ENCODE assay signal across 22 mouse cellular contexts in genomic region chr14:79955678-79956077, GRCm38 (mm10). TPM values are rescaled to one million over a fixed set of nuclear protein-coding genes. Genes with fewer than 3 reads are reported as not detected.
DNase-seq lines count a peak whose midpoint lies in the region; ATAC-seq and TF ChIP-seq lines count a peak whose summit lies in the region.
"Had no signal": no experiment of that assay in that cellular context is flagged by ENCODE, and none has a peak within 500 bp of the region (broad histone marks: within the 10 kb centered on the region; RNA-seq: fewer than 3 reads in every experiment).

No protein-coding gene starts in this region.

- H3K4me2 ChIP-seq in intestine, embryonic 16.5 days (ENCODE audit: low read depth, low read length) = no peak overlapping the region
- H3K4me2 ChIP-seq in intestine, postnatal 0 days (replicated peaks; ENCODE audit: low read depth) = no peak overlapping the region
- H3K4me2 ChIP-seq in kidney, postnatal 0 days (ENCODE audit: low read length) = no peak overlapping the region
- H3K4me2 ChIP-seq in lung, embryonic 14.5 days = no peak overlapping the region
- no peak overlapping the region for H3K4me2 ChIP-seq in stomach, postnatal 0 days (replicated peaks; ENCODE audit: low read depth)
- H3K4me2 ChIP-seq: embryonic facial prominence, embryonic 15.5 days; forebrain, embryonic 15.5 days; heart, embryonic 13.5 days; hindbrain, embryonic 12.5 days had no signal

- TF ChIP-seq CTCF in intestine, postnatal 0 days (IDR thresholded peaks at IDR 0.05; ENCODE audit: low read depth) = no peak
- no peak for TF ChIP-seq CTCF in kidney, postnatal 0 days (IDR thresholded peaks at IDR 0.05; ENCODE audit: low read depth)
- no peak for TF ChIP-seq CTCF in lung, embryonic 14.5 days (IDR thresholded peaks at IDR 0.05; ENCODE audit: low read depth)
- TF ChIP-seq CTCF in stomach, postnatal 0 days (IDR thresholded peaks at IDR 0.05; ENCODE audit: low read depth) = no peak

- H3K4me3 ChIP-seq in intestine, embryonic 16.5 days (ENCODE audit: low read length) = no peak overlapping the region
- H3K4me3 ChIP-seq in intestine, postnatal 0 days (ENCODE audit: low read depth, low read length) = no peak overlapping the region
- H3K4me3 ChIP-seq in kidney, postnatal 0 days (replicated peaks; ENCODE audit: low read depth, low read length) = no peak overlapping the region
- H3K4me3 ChIP-seq in lung, embryonic 14.5 days (ENCODE audit: low read depth, low read length) = no peak overlapping the region
- no peak overlapping the region for H3K4me3 ChIP-seq in stomach, postnatal 0 days (ENCODE audit: low read depth, low read length)
- H3K4me3 ChIP-seq: embryonic facial prominence, embryonic 15.5 days; erythroblast, embryonic 14.5 days; forebrain, embryonic 10.5 days; forebrain, embryonic 15.5 days; gastrocnemius, adult 2 months; heart, embryonic 13.5 days; hindbrain, embryonic 12.5 days had no signal

- ATAC-seq in intestine, embryonic 16.5 days = 0 out of 2 replicates have a peak, but pooled peaks have one; percentile 36
- ATAC-seq in intestine, postnatal 0 days = no peak
- 0 out of 2 replicates have a peak, but pooled peaks have one; percentile 29 for ATAC-seq in kidney, postnatal 0 days (replicated peaks; ENCODE audit: low FRiP score, low read depth)
- ATAC-seq in lung, embryonic 14.5 days (ENCODE audit: insufficient read depth) = no peak
- no peak for ATAC-seq in stomach, postnatal 0 days (ENCODE audit: low FRiP score, low TSS enrichment)
- ATAC-seq: forebrain, embryonic 15.5 days; hindbrain, embryonic 16.5 days had no signal

- 49% methylated on average over 3 of the region's 3 CpGs for WGBS in intestine, embryonic 16.5 days
- WGBS in intestine, postnatal 0 days = 56% methylated on average over 3 of the region's 3 CpGs
- WGBS in kidney, postnatal 0 days = 39% methylated on average over 3 of the region's 3 CpGs
- 62% methylated on average over 3 of the region's 3 CpGs for WGBS in lung, embryonic 14.5 days
- WGBS in stomach, postnatal 0 days = 59% methylated on average over 3 of the region's 3 CpGs

- no peaks in the 10 kb centered on the region for H3K9me3 ChIP-seq in intestine, embryonic 16.5 days (ENCODE audit: control insufficient read depth, low read length)
- no peaks in the 10 kb centered on the region for H3K9me3 ChIP-seq in intestine, postnatal 0 days (ENCODE audit: control insufficient read depth)
- no peaks in the 10 kb centered on the region for H3K9me3 ChIP-seq in kidney, postnatal 0 days (replicated peaks; ENCODE audit: low read length)
- H3K9me3 ChIP-seq in lung, embryonic 14.5 days (ENCODE audit: low read depth, low read length) = no peaks in the 10 kb centered on the region
- H3K9me3 ChIP-seq in stomach, postnatal 0 days (ENCODE audit: control insufficient read depth, low read length) = no peaks in the 10 kb centered on the region
- H3K9me3 ChIP-seq: embryonic facial prominence, embryonic 15.5 days; forebrain, embryonic 10.5 days; forebrain, embryonic 15.5 days; heart, embryonic 13.5 days; hindbrain, embryonic 12.5 days had no signal

- no peaks in the 10 kb centered on the region for H3K36me3 ChIP-seq in intestine, embryonic 16.5 days (ENCODE audit: control insufficient read depth, insufficient read depth, low read length)
- no peaks in the 10 kb centered on the region for H3K36me3 ChIP-seq in intestine, postnatal 0 days (ENCODE audit: control insufficient read depth, insufficient read depth)
- no peaks in the 10 kb centered on the region for H3K36me3 ChIP-seq in kidney, postnatal 0 days (ENCODE audit: insufficient read depth, low read length)
- no peaks in the 10 kb centered on the region for H3K36me3 ChIP-seq in lung, embryonic 14.5 days (ENCODE audit: insufficient read depth)
- H3K36me3 ChIP-seq in stomach, postnatal 0 days (ENCODE audit: control insufficient read depth, insufficient read depth, low read length) = no peaks in the 10 kb centered on the region
- H3K36me3 ChIP-seq: embryonic facial prominence, embryonic 15.5 days; forebrain, embryonic 10.5 days; forebrain, embryonic 15.5 days; heart, embryonic 13.5 days; hindbrain, embryonic 12.5 days had no signal

- H3K4me1 ChIP-seq in intestine, embryonic 16.5 days (ENCODE audit: control insufficient read depth, insufficient read depth, low read length) = no peaks in the 10 kb centered on the region
- H3K4me1 ChIP-seq in intestine, postnatal 0 days (replicated peaks; ENCODE audit: control insufficient read depth, insufficient read depth, low read length) = no peaks in the 10 kb centered on the region
- H3K4me1 ChIP-seq in kidney, postnatal 0 days (replicated peaks; ENCODE audit: insufficient read depth, low read length) = no peaks in the 10 kb centered on the region
- H3K4me1 ChIP-seq in lung, embryonic 14.5 days (ENCODE audit: insufficient read depth) = no peaks in the 10 kb centered on the region
- no peaks in the 10 kb centered on the region for H3K4me1 ChIP-seq in stomach, postnatal 0 days (replicated peaks; ENCODE audit: control insufficient read depth, insufficient read depth)
- H3K4me1 ChIP-seq: forebrain, embryonic 10.5 days; heart, embryonic 13.5 days; hindbrain, embryonic 12.5 days had no signal

- H3K27ac ChIP-seq in intestine, embryonic 16.5 days (ENCODE audit: low read length) = no peak overlapping the region
- H3K27ac ChIP-seq in intestine, postnatal 0 days (ENCODE audit: low read depth, low read length) = no peak overlapping the region
- no peak overlapping the region for H3K27ac ChIP-seq in kidney, postnatal 0 days
- H3K27ac ChIP-seq in lung, embryonic 14.5 days (ENCODE audit: low read depth) = no peak overlapping the region
- no peak overlapping the region for H3K27ac ChIP-seq in stomach, postnatal 0 days (replicated peaks)
- H3K27ac ChIP-seq: embryonic facial prominence, embryonic 15.5 days; forebrain, embryonic 10.5 days; forebrain, embryonic 15.5 days; gastrocnemius, adult 2 months; heart, embryonic 13.5 days; hindbrain, embryonic 12.5 days had no signal

- H3K9ac ChIP-seq in intestine, embryonic 16.5 days (ENCODE audit: low read depth, low read length) = no peak overlapping the region
- no peak overlapping the region for H3K9ac ChIP-seq in intestine, postnatal 0 days (ENCODE audit: low read depth, low read length)
- H3K9ac ChIP-seq in kidney, postnatal 0 days (ENCODE audit: low read depth, low read length) = no peak overlapping the region
- H3K9ac ChIP-seq in lung, embryonic 14.5 days = no peak overlapping the region
- no peak overlapping the region for H3K9ac ChIP-seq in stomach, postnatal 0 days (ENCODE audit: low read length)
- H3K9ac ChIP-seq: embryonic facial prominence, embryonic 15.5 days; forebrain, embryonic 15.5 days; heart, embryonic 13.5 days; hindbrain, embryonic 12.5 days had no signal

- DNase-seq in kidney, postnatal 0 days (ENCODE audit: low spot score) = peak; percentile 70
- DNase-seq in kidney, adult 11 months = no peak
- DNase-seq in lung, embryonic 14.5 days = peak; percentile 6
- DNase-seq in lung, adult 18-20 months = no peak
- DNase-seq in stomach, postnatal 0 days (ENCODE audit: low spot score) = no peak
- DNase-seq: adrenal gland, adult 8-10 months; adrenal gland, postnatal 36 days; cerebellum, adult 2 months; cerebellum, postnatal 10 days; embryo, embryonic 11 days; gastrocnemius, adult 2 months; gastrocnemius, postnatal 25 days; heart, postnatal 4 days had no signal

- H3K27me3 ChIP-seq in intestine, embryonic 16.5 days (replicated peaks; ENCODE audit: control insufficient read depth, insufficient read depth, low read length) = no peaks in the 10 kb centered on the region; the same call in 1 of the 2 replicates
- no peaks in the 10 kb centered on the region for H3K27me3 ChIP-seq in intestine, postnatal 0 days (replicated peaks; ENCODE audit: control insufficient read depth, insufficient read depth, low read length)
- no peaks in the 10 kb centered on the region for H3K27me3 ChIP-seq in kidney, postnatal 0 days (ENCODE audit: insufficient read depth, low read length)
- H3K27me3 ChIP-seq in lung, embryonic 14.5 days (ENCODE audit: insufficient read depth, low read length) = no peaks in the 10 kb centered on the region
- H3K27me3 ChIP-seq in stomach, postnatal 0 days (ENCODE audit: control insufficient read depth, insufficient read depth, low read length) = no peaks in the 10 kb centered on the region
- H3K27me3 ChIP-seq: embryonic facial prominence, embryonic 15.5 days; forebrain, embryonic 15.5 days; heart, embryonic 13.5 days; hindbrain, embryonic 12.5 days had no signal

- TF ChIP-seq EP300 in stomach, postnatal 0 days (optimal IDR thresholded peaks at IDR 0.05) = no peak

RNA-seq across cellular contexts. Expression of gene Olfm4, which starts 28.2 kb away (rescaled TPM):
- 11.5 and 13.1 TPM in 2 replicates for polyA plus RNA-seq in intestine, embryonic 16.5 days (2015; fragmentation: Nextera tagmentation; extraction: Ambion mirVana)
- 38.3 and 44.0 TPM in 2 replicates for polyA plus RNA-seq in intestine, postnatal 0 days (2015; fragmentation: Nextera tagmentation; extraction: Ambion mirVana)
- 2.7 and 2.8 TPM in 2 replicates for polyA plus RNA-seq in kidney, postnatal 0 days (2015; fragmentation: Nextera tagmentation; extraction: Ambion mirVana)
- 0.82 and 1.4 TPM in 2 replicates for polyA plus RNA-seq in lung, embryonic 14.5 days (2014; fragmentation: Nextera tagmentation; extraction: Ambion mirVana)
- polyA plus RNA-seq in stomach, postnatal 0 days (2015; fragmentation: Nextera tagmentation; extraction: Ambion mirVana) = 82.9 and 94.5 TPM in 2 replicates
- polyA plus RNA-seq: erythroblast, embryonic 14.5 days; forebrain, embryonic 10.5 days had no signal

Comparison
In these comparisons a context has a peak if more than half of its experiments do, and no peak if none do; other contexts are left out.
1. ATAC-seq: peak in intestine, embryonic 16.5 days (single experiment) and kidney, postnatal 0 days (single experiment); none in intestine, postnatal 0 days (single experiment), lung, embryonic 14.5 days (single experiment) and stomach, postnatal 0 days (single experiment).
2. DNase-seq: peak in kidney, postnatal 0 days (single experiment) and lung, embryonic 14.5 days (single experiment); none in kidney, adult 11 months (single experiment), lung, adult 18-20 months (0 of 2) and stomach, postnatal 0 days (single experiment).